Mouse (Mus musculus): Measurements from ENCODE around the gene Pcdh8. TPM values are rescaled to one million over a fixed set of nuclear protein-coding genes. Genes with fewer than 3 reads are reported as not detected.

Gene Pcdh8
- under 1 TPM in 1 of 2 experiments, not detected in 1; 0.07 TPM for total RNA-seq (2021)
- long read RNA-seq, experiment 1 = 0 reads
- long read RNA-seq, experiment 2 = 0 reads

DNA sequence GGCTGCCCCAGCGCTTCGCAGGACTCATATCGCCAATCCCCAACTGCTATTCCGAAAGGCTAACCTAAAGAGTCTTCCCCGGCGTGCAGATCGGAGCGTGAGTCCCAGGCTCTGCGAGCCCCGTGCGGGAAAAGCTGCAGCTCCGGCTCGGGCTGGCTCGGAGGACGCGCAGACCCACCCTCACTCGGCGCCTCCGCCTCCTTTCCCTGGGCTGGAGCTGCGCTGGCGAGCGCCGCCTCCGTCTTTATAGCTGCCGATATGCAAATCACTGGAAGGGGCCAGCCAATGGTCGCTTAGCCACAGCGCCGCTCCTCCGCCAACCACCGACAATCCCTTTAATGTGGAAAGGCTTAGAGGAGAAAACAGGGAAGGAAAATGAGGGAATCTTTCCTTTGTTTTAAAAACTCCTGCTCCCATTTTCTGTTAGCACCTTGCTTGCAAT, at the start of gene Pcdh8:
Pcdh8 (minus strand) TSS at position 219 of the 442 bp plus-strand sequence.
- peak; percentile 65 to 66 for DNase-seq
- intact Hi-C loops (cut with DNase I) = no loop called here

DNA sequence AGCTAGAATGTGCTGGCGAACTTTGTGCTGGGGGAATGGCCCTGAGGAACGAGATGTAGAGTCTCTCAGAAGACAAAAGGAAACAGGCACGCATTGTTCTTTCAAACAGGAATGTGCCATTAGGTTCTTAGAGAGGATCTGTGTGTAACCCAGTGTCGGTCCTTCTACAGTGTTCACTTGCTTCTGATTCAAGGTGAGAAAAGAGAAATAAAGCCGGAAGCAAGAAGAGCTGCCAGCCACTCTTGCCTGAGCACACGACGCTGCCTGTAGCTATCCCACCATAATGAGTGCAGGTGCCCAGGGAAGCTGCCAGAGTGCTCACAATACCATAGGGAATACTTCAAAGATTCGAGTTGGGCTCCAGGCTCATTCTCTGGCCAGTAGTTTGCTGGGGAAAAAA, 43.6 kb upstream of the Pcdh8 start:
- intact Hi-C loops (cut with DNase I) = no loop called here
- no peak for DNase-seq

DNA sequence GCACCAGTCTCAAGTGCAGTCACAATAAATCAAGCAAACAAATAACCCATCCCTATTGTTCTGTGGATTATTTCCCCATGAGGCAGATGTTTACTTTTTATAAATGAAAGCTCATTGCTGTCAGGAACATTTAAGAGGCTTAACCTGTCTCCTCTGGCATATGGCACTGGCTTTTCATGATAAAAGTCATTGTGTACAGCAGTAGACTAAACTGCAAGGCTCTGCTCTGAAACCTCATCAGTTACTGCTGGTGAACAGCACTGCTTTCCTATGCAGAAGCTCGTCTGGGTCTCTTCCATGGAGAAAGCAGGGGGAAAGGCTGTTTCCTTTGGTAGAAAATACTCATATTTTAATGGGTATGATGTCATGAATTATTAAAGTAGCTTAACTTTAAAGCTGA, 43.0 kb upstream of the Pcdh8 start:
- DNase-seq = no peak
- intact Hi-C loops (cut with DNase I) = no loop called here

DNA sequence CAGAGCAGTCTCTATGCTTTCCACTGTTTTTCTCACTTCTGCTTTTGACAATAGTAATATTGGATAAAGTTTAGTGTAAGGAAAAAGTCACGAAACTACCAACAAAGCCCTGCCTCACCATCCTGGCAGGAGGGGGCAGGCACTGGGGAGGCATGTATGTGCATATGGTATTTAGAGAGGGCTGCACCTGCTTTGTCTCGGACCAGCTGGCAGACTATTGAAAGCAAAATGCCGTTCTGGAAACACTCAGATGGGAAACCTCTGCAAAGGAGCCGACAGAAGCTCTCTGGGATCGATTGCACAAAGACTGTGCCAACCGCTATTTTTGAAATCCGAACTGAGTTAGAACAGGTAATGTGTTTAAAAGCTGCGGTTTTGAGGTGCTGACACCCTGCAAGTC, 22.1 kb upstream of the Pcdh8 start:
- DNase-seq = no peak
- intact Hi-C loops (cut with DNase I) = no loop called here

DNA sequence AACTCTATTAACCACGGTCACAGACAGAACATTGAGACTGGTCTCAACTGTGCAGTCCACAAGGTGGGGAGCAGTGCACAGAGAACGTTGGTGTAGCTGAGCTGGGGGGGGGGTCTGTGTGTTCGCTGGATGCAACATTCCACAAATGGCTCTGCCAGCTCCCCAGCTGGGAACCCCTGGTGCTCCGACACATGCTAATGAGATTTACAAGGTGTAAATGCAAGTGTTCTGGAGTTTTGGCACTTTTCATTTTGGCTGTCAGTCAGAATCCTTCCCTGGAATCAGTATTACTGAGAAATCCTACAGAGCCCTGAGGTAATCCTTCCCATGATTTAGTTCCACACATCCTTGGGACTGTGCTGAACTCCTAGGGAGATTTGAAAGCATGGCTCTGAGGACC, 18.4 kb upstream of the Pcdh8 start:
- DNase-seq = no peak
- intact Hi-C loops (cut with DNase I) = no loop called here

DNA sequence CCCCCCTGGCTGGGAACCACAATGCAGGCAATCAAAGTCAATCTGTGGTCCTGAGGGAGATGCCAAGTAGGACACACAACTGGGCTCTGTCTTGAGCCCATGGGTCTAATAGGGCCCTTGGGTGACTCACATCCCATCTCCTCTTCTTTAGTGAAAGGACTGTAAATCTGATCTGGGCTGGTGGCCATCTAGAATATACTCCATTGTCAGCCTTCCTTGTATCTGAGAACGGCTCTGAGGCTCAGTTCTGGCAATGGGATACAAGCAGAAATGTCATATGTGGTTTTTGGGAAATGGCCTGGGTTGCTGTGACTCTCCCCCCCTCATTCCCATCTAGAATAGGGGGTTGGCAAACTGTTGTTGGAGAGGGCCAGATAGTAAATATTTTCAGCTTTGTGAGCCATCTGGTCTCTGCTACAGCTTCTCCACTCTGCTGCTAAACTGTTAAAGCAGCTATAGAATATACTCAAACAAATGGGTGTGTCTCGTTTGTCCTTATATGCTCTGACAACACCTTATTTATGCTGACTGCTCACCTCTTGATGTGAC, 17.6 kb upstream of the Pcdh8 start:
- intact Hi-C loops (cut with DNase I) = no loop called here
- no peak for DNase-seq

DNA sequence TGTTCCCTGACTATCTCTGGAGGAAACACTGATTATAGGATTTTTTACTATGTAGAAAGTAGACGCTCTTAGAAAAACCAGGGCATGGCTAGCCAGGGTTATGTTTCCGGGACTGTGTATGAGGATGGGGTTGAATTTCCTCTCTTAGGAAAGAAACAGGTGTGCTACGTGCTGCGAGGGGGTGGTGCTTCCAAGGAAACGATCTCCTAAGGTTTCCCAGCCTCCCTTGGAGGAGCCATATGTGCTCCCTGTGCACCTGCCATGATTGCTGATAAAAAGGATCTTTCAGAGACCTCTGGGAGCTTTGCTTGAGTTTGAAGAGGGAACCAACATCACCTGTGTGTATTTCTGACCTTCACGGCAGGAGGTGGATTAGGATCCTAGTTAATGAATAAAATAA, 16.8 kb upstream of the Pcdh8 start:
- DNase-seq = no peak
- intact Hi-C loops (cut with DNase I) = no loop called here

DNA sequence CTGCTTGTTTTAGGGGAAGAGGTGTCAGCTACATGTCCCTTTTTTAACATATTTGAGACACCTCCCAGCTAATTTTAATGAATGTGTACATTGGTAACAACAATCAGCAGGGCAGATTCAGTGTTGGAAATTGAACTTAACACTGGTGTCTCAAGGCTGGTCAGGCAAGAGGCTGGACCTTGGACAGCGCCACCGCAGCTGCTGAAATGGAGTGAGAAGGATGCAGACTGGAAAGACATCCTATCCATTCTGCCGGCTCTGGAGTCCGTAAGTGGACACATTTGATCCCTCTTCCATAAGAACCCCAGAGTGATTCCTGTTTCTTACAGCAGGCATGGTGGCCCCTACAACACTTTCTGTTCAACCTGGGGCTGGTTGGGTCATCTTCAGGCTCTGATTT, 14.3 kb upstream of the Pcdh8 start:
- peak in 1 of 2 experiments; percentile 7 for DNase-seq
- intact Hi-C loops (cut with DNase I) = no loop called here

DNA sequence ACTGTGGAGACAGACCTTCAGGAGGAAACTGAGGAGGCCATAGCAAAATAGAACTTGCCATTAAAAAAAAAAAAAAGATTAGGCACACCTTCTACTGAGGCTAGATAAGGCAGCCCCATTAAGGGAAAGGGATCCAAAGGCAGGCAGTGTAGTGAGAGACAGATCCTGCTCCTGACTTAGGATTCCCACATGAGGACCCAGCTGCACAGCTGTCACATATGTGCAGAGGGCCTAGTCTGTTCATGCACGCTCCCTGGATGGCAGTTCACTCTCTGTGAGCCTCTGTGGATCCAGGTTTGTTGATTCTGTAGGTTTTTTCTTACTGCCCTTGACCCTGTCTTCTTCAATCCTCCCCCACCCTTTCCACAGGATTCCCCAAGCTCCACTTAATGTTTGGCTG, 9.8 kb upstream of the Pcdh8 start:
- intact Hi-C loops (cut with DNase I) = no loop called here
- no peak for DNase-seq

DNA sequence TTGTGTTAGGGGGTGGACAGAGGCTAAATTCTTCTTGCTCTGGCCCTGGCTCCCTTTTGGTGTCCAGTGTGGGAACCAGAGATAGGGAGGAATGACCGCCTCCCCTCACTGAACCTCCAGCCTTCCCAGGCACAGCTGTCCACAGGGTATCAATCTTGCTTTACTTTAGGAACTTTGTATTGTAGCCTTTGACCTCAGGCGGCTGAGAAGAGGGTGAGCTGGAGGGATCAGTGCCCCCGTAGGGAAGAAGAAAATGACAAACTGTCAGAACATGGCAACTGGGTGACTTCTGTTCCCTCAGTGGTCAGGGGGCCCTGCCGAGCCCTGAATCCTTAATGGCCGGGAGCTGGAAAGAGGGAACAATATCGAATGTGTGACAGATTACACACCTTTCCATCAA, 9.2 kb upstream of the Pcdh8 start:
- DNase-seq = no peak
- intact Hi-C loops (cut with DNase I) = no loop called here

DNA sequence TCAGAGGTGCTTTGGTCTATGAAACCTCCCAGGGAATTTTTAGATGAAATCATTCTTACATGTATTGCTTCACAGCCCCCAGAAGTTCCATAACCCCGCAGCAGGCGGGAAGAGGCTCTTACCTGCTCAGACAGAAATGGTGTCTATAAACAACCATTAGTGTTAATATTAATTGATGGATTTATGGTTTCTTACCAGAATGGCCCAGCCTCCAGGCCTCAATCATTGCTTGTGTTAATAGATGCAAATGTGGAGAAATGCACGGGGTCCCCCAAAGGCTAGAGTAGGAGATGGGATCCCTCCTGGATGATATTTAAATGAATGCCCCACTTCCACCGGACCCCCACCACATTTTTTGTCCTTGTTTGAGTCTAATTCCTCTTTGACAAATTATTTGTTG, 8.7 kb upstream of the Pcdh8 start:
- no peak for DNase-seq
- intact Hi-C loops (cut with DNase I) = no loop called here

DNA sequence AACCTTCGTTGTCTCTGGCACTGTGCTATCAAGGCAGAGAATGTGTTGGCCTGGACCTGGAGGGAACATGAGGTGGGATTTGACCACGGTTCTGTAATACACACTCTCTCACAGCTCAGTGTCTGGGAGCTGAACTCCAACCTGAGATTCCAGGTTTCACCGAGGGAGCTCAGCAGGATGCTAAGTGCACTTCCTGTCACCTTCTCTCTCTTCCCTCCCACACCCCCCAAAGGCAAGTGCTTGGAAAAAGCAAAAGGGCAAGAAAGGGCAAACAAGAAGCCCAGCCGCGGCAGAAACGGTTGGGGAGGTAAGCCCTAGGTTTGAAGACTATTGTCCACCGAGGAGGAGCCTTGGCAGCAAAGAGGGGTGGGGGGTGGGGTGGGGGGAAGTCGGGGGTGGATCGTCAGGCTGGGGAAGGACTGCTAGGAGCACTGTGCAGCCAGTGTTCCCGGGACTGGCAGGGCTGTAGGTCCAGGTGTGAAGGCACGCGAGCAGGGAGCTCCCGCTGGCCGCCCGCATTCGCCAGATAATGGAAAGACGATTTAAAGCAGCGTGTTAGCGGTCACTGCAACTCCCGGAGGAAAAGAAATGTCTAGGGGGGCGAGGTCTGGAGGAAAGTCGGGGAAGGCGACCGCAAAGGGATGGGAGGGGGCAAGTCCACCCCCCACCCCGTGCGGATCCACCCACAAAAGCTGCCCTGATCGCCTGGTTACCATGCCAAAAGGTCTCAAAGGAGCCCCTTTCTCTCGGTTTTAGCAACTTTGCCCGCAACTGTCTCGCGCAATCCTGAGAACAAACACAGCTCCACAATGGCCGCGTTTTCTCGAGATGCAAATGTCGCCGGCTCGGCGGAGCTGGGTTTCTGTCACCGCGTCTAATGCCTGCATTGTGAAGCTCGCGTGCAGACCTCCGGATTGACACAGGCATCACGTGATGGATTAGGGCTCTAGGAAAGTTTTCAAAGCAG, 2.6 kb upstream of the Pcdh8 start:
- DNase-seq = no peak
- intact Hi-C loops (cut with DNase I) = no loop called here

DNA sequence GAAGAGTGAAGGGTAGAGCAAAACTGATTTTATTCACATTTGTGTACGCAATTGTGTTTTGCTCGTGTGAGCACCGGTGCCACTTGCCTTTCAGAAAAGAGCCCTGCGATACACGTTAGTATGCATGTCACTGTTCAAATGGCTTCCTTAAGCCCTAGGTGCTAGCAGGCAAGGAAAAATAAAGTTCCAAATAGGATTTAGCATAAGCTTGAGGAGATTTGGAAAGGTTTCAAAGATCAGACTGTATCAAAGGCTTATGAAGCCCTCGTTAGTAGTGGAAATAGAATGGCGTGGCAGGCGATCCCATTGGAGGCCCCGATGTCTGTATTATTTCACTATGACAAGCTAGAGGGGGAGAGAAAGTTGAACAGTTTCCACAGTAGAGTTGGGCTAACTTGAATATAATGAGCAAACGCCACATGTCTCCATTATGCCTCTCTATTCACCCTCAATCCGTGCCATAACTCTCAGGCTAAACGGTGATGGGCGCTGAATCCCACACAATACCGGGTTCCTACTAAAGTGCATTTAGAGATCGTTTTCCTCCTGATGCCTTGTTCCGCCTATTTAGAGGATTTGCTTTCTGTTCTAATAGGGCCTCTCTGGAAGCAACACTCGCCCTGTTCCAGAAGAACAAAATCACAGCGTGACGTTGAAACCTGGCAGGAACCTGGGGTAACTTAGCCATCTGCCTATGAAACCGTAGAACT, 845 bp upstream of the Pcdh8 start:
- DNase-seq = no peak
- intact Hi-C loops (cut with DNase I) = no loop called here

DNA sequence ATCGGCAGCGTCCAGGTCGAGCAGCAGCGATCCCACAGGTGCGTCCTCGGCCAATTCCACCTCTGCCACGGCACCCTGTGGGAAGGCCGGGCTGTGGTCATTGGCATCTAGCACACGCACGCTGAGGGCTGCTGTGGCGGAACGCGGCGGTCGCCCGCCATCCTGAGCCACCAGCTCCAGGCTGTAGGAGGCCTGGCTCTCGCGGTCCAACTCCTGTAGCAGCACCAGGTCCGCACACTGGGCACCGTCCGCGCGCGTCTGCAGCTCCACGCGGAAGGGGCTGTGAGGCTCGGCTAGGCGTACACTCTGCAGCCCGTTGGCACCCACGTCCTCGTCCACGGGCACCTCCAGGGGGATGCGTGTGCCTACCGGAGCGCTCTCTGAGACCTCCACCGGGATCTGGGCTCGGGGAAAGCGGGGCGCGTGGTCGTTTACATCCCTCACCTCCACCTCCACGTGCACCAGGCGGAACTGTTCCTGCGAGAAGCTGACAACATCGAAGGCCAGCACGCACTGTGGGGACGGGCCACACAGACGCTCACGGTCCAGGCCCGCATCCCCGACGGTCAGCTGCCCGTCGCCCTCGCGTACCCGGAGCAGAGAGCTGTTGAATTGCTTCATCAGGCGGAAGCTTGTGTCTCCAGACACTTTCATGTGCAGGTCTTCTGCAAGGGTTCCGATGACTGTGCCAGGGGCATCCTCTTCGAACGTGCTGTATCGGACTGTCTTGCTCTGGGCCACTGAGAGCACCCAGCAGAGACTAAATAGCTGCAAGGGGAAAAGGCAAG, 612 bp downstream of the Pcdh8 start:
- intact Hi-C loops (cut with DNase I) = no loop called here
- no peak for DNase-seq

DNA sequence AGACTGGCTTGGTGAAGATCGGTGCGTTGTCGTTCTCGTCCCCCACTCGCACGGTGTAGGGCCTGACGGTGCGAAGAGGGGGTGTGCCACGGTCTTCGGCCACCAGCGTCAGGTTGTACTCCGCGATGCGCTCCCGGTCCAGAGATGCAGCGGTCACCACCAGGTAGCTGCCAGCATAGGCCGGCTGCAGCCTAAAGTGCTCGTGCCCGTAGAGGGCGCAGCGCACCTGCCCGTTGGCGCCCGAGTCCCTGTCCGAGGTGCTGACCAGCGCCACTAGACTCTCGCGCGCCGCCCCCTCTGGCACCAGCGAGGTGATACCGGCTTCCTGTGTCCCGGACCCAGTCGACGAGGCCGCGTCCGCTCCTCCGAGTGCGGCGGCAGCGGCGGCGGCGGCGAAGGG, 1.5 kb downstream of the Pcdh8 start:
- DNase-seq = peak; percentile 83 to 89
- intact Hi-C loops (cut with DNase I) = loop anchor here (1.0 to 10.0 kb wide), 2 partner anchors 145 to 447 kb away; no protein-coding TSS in a partner anchor

DNA sequence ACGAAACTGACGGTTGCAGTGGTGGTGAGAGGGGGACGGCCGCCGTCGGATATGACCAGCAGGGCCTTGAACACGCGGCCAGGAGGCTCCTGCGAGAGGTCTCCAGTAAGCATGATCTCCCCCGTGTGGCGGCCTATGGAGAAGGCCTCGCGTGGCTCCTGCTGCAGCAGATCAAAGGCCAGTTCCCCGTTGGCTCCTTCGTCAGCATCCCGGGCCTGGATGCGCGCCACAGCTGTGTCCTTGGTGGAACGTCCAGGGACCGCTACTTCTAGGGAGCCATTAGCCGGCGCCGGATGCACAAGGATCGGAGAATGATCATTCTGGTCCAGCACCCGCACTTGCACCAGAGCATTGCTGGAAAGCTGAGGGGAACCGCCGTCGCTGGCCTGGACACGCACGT, 2.1 kb downstream of the Pcdh8 start:
- intact Hi-C loops (cut with DNase I) = loop anchor here (1.0 to 10.0 kb wide), 2 partner anchors 146 to 447 kb away; no protein-coding TSS in a partner anchor
- DNase-seq = peak in 1 of 2 experiments; percentile 2

DNA sequence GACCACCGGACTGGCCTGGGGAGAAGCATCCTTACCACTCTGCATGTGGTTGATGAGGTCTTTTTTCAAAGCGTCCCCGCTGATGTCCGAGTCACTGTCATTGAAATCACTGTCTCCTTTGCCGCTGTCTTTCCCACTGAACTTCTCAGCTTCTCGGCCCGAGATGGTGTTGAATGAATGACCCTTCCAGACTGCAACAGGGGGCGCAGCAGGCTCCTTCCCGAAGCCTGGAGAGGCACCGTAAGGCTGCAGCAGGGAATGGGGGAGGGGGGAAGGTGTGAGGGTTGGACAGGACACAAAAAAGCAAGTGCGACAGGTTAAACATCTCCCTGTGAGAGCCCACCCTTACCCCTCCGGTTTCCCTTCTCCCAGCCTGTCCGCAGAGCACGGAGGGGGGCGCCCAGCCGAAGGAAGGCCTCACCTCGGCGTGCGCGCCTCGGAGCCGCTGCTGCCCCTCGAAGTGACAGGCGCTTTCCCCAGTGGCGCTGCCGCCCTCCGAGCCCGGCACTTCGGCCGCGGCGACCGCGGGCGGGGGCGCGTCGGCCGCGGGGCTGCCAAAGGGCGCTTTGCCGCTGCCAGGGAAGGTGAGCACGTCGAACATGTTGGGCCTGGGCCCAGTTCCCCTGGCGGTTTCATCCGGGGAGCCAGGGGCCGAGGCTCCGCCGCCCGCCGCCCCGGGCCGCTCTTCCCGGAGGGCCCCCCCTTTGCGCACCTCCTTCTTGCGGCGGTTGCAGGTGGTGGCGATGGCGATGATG, 2.9 kb downstream of the Pcdh8 start:
- DNase-seq = no peak
- intact Hi-C loops (cut with DNase I) = loop anchor here (10.0 kb wide), 1 partner anchor 147 kb away; no protein-coding TSS in a partner anchor

DNA sequence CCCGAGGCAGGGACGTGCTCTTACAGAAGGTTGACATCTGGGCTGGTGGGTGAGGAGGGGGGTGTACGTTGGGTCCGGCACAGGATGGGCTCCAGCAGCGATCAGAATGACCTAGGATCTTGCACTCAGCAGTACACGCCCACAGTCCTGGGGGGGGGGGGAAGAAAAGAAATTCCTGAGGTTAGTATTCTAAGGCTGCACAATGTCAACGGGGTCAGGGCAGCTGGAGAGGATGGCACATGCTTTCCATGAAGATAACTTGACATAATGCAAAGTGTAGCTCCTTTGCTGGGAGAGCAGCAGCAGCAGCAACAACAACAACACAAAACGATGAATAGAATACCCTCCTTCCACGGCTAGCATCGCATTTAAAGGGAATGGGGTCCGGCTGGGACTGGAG, 3.5 kb downstream of the Pcdh8 start:
- DNase-seq = no peak
- intact Hi-C loops (cut with DNase I) = loop anchor here (10.0 kb wide), 1 partner anchor 147 kb away; no protein-coding TSS in a partner anchor

DNA sequence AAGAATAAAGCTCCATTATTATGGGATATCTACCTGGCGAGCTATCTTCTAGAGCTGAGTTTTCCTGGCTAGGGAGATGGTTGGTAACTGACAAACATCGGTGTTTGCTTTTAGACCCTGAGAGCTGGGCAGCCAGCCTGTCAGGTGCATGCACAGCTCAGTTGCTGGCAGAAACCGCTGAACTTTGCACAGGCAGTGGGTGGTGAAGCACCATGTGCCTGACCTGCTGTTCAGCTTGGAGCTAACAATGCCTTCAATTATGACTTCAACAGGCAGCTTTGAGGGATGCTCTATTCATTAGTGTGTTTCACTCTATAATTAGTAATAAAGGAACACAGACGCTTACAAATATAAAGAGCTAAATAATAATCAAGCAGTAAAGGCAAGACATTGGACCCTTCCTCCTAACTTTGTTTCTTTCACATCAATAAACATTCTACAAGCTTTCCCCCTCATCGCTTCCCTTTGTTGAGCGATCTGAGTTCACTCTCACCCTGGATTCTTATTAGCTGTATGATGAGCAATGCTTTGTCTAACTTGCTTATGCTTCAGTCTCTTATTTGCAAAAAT, 5.8 kb downstream of the Pcdh8 start:
- DNase-seq = no peak
- intact Hi-C loops (cut with DNase I) = loop anchor here (10.0 kb wide), 1 partner anchor 150 kb away; no protein-coding TSS in a partner anchor

All from heart, postnatal 14 days (tissue).